In genomic region chr5:66730621-66731301, GRCm38 (mm10) we compare ENCODE assay signal across 8 mouse cellular contexts. TPM values are rescaled to one million over a fixed set of nuclear protein-coding genes. Genes with fewer than 3 reads are reported as not detected.
DNase-seq lines count a peak whose midpoint lies in the region; ATAC-seq and TF ChIP-seq lines count a peak whose summit lies in the region.
"Had no signal": no experiment of that assay in that cellular context is flagged by ENCODE, and none has a peak within 500 bp of the region (broad histone marks: within the 10 kb centered on the region; RNA-seq: fewer than 3 reads in every experiment).

No protein-coding gene starts in this region.

- no peaks in the 10 kb centered on the region for H3K9me3 ChIP-seq in forebrain, embryonic 11.5 days (ENCODE audit: control insufficient read depth, low read length)
- H3K9me3 ChIP-seq in limb, embryonic 11.5 days (ENCODE audit: control insufficient read depth, low read length) = no peaks in the 10 kb centered on the region
- no peaks in the 10 kb centered on the region for H3K9me3 ChIP-seq in stomach, postnatal 0 days (ENCODE audit: control insufficient read depth, low read length)
- H3K9me3 ChIP-seq: stomach, embryonic 15.5 days had no signal

- DNase-seq in lung, postnatal 10 days = peak; percentile 54
- no peak for DNase-seq in lung, postnatal 25 days (ENCODE audit: low spot score)
- DNase-seq in forebrain, embryonic 11.5 days (ENCODE audit: low spot score) = peak; percentile 64
- DNase-seq in kidney, adult 9 months = peak; percentile 53
- DNase-seq in limb, embryonic 11.5 days (ENCODE audit: low spot score) = peak; percentile 59
- no peak for DNase-seq in stomach, postnatal 0 days (ENCODE audit: low spot score)
- DNase-seq in spleen, adult 12 weeks (ENCODE audit: low spot score) = no peak

- H3K4me1 ChIP-seq in forebrain, embryonic 11.5 days (replicated peaks; ENCODE audit: control insufficient read depth, insufficient read depth, low read length) = peaks cover 2% of the 10 kb centered on the region; the same call in 1 of the 2 replicates
- peaks cover 3% of the 10 kb centered on the region; the same call in 1 of the 2 replicates for H3K4me1 ChIP-seq in limb, embryonic 11.5 days (ENCODE audit: control insufficient read depth, insufficient read depth, low read length)
- no peaks in the 10 kb centered on the region for H3K4me1 ChIP-seq in stomach, postnatal 0 days (replicated peaks; ENCODE audit: control insufficient read depth, insufficient read depth)
- H3K4me1 ChIP-seq: stomach, embryonic 15.5 days had no signal

- H3K27ac ChIP-seq in forebrain, embryonic 11.5 days (ENCODE audit: low read depth, low read length) = 0 out of 2 replicates have a peak overlapping the region, but pooled peaks have one; percentile 20
- H3K27ac ChIP-seq in limb, embryonic 11.5 days (replicated peaks; ENCODE audit: low read depth, low read length) = no peak overlapping the region
- no peak overlapping the region for H3K27ac ChIP-seq in stomach, postnatal 0 days (replicated peaks)
- H3K27ac ChIP-seq: stomach, embryonic 15.5 days had no signal

- H3K36me3 ChIP-seq in forebrain, embryonic 11.5 days (ENCODE audit: control insufficient read depth, insufficient read depth, low read length) = no peaks in the 10 kb centered on the region
- H3K36me3 ChIP-seq in limb, embryonic 11.5 days (ENCODE audit: control insufficient read depth, insufficient read depth, low read length) = no peaks in the 10 kb centered on the region
- no peaks in the 10 kb centered on the region for H3K36me3 ChIP-seq in stomach, postnatal 0 days (ENCODE audit: control insufficient read depth, insufficient read depth, low read length)
- H3K36me3 ChIP-seq: stomach, embryonic 15.5 days had no signal

- TF ChIP-seq EP300 in stomach, postnatal 0 days (optimal IDR thresholded peaks at IDR 0.05) = no peak

- no peak overlapping the region for H3K4me3 ChIP-seq in forebrain, embryonic 11.5 days (ENCODE audit: low read depth, low read length)
- no peak overlapping the region for H3K4me3 ChIP-seq in limb, embryonic 11.5 days (ENCODE audit: low read depth, low read length)
- H3K4me3 ChIP-seq in stomach, postnatal 0 days (ENCODE audit: low read depth, low read length) = no peak overlapping the region
- H3K4me3 ChIP-seq: stomach, embryonic 15.5 days had no signal

- no peaks in the 10 kb centered on the region for H3K27me3 ChIP-seq in forebrain, embryonic 11.5 days (ENCODE audit: control insufficient read depth, insufficient read depth, low read length)
- H3K27me3 ChIP-seq in limb, embryonic 11.5 days (ENCODE audit: control insufficient read depth, insufficient read depth, low read length) = no peaks in the 10 kb centered on the region
- H3K27me3 ChIP-seq in stomach, postnatal 0 days (ENCODE audit: control insufficient read depth, insufficient read depth, low read length) = no peaks in the 10 kb centered on the region
- H3K27me3 ChIP-seq: stomach, embryonic 15.5 days had no signal

- TF ChIP-seq CTCF in stomach, postnatal 0 days (IDR thresholded peaks at IDR 0.05; ENCODE audit: low read depth) = 0 out of 2 replicates have a peak, but pooled peaks have one; percentile 23

- no peak overlapping the region for H3K9ac ChIP-seq in forebrain, embryonic 11.5 days (ENCODE audit: low read length)
- no peak overlapping the region for H3K9ac ChIP-seq in limb, embryonic 11.5 days (ENCODE audit: low read length)
- H3K9ac ChIP-seq in stomach, postnatal 0 days (ENCODE audit: low read length) = no peak overlapping the region
- H3K9ac ChIP-seq: stomach, embryonic 15.5 days had no signal

- no peak overlapping the region for H3K4me2 ChIP-seq in forebrain, embryonic 11.5 days (ENCODE audit: low read depth, low read length, severe bottlenecking)
- H3K4me2 ChIP-seq in limb, embryonic 11.5 days (ENCODE audit: low read depth, severe bottlenecking) = no peak overlapping the region; the same call in 1 of the 2 replicates
- no peak overlapping the region for H3K4me2 ChIP-seq in stomach, postnatal 0 days (replicated peaks; ENCODE audit: low read depth)
- H3K4me2 ChIP-seq: stomach, embryonic 15.5 days had no signal

- WGBS in forebrain, embryonic 11.5 days = 39% methylated on average over 11 of the region's 11 CpGs
- WGBS in limb, embryonic 11.5 days = 45% methylated on average over 11 of the region's 11 CpGs
- WGBS in stomach, postnatal 0 days = 57% methylated on average over 11 of the region's 11 CpGs

- ATAC-seq in forebrain, embryonic 11.5 days (replicated peaks; ENCODE audit: low FRiP score) = peak; percentile 88
- ATAC-seq in limb, embryonic 11.5 days (ENCODE audit: insufficient number of reproducible peaks, low FRiP score, low TSS enrichment, low read depth) = peak; percentile 65; the same call in 1 of the 2 replicates
- no peak for ATAC-seq in stomach, postnatal 0 days (ENCODE audit: low FRiP score, low TSS enrichment)

RNA-seq across cellular contexts. Expression of gene Limch1, which starts 14.9 kb away (rescaled TPM):
- polyA plus RNA-seq in forebrain, embryonic 11.5 days (2014; fragmentation: Nextera tagmentation; extraction: Ambion mirVana) = 39.2 and 41.7 TPM in 2 replicates
- polyA plus RNA-seq in limb, embryonic 11.5 days (2014; fragmentation: Nextera tagmentation; extraction: Ambion mirVana) = 39.7 and 42.1 TPM in 2 replicates
- 6.1 and 6.3 TPM in 2 replicates for polyA plus RNA-seq in stomach, postnatal 0 days (2015; fragmentation: Nextera tagmentation; extraction: Ambion mirVana)

RNA-seq across cellular contexts. Expression of gene Uchl1, which starts 54.9 kb away (rescaled TPM):
- polyA plus RNA-seq in forebrain, embryonic 11.5 days (2014; fragmentation: Nextera tagmentation; extraction: Ambion mirVana) = 366 and 368 TPM in 2 replicates
- polyA plus RNA-seq in limb, embryonic 11.5 days (2014; fragmentation: Nextera tagmentation; extraction: Ambion mirVana) = 42.6 and 57.8 TPM in 2 replicates
- polyA plus RNA-seq in stomach, postnatal 0 days (2015; fragmentation: Nextera tagmentation; extraction: Ambion mirVana) = 62.5 and 66.0 TPM in 2 replicates

Comparison
In these comparisons a context has a peak if more than half of its experiments do, and no peak if none do; other contexts are left out.
1. DNase-seq: peak in lung, postnatal 10 days (single experiment), forebrain, embryonic 11.5 days (single experiment), kidney, adult 9 months (single experiment) and limb, embryonic 11.5 days (single experiment); none in lung, postnatal 25 days (single experiment), stomach, postnatal 0 days (single experiment) and spleen, adult 12 weeks (single experiment).